Mouse (Mus musculus): Measurements from ENCODE around the gene Olfr866. TPM values are rescaled to one million over a fixed set of nuclear protein-coding genes. Genes with fewer than 3 reads are reported as not detected.

The Olfr866 gene
- not detected in 2 replicates for polyA plus RNA-seq (2014; fragmentation: Nextera tagmentation; extraction: Ambion mirVana)

- H3K27ac ChIP-seq (ENCODE audit: low read depth, low read length): no peak within 1 kb of the TSS
- no peak within 1 kb of the TSS for H3K4me3 ChIP-seq (ENCODE audit: low read depth, low read length)
- no peak within 1 kb of the TSS for H3K4me2 ChIP-seq (ENCODE audit: low read depth, low read length, severe bottlenecking)
- no peaks in the 10 kb centered on the region; the same call in 1 of the 2 replicates for H3K9me3 ChIP-seq (ENCODE audit: control insufficient read depth, low read length)
- WGBS: 79% methylated on average over 2 of the region's 2 CpGs
- no peaks in the 10 kb centered on the region for H3K4me1 ChIP-seq (replicated peaks; ENCODE audit: control insufficient read depth, insufficient read depth, low read length)
- no peaks in the 10 kb centered on the region for H3K27me3 ChIP-seq (ENCODE audit: control insufficient read depth, insufficient read depth, low read length)
- no peak for ATAC-seq (replicated peaks; ENCODE audit: low FRiP score)
- no peaks in the 10 kb centered on the region for H3K36me3 ChIP-seq (ENCODE audit: control insufficient read depth, insufficient read depth, low read length)
- no peak for DNase-seq (ENCODE audit: low spot score)
- H3K9ac ChIP-seq (ENCODE audit: low read length): no peak within 1 kb of the TSS
Measured at GRCm38 (mm10) chr9:20027935-20028334, at the start of gene Olfr866. Gene Olfr866, minus strand, starts transcription at chr9:20028035.

GRCm38 (mm10) chr9:20073523-20074177 is 45.8 kb upstream of the Olfr866 start:
- H3K36me3 ChIP-seq (ENCODE audit: control insufficient read depth, insufficient read depth, low read length): no peaks in the 10 kb centered on the region
- DNase-seq (ENCODE audit: low spot score) (no peak), ATAC-seq (replicated peaks; ENCODE audit: low FRiP score) (no peak)
- no peak overlapping the region for H3K4me3 ChIP-seq (ENCODE audit: low read depth, low read length)
- no peaks in the 10 kb centered on the region for H3K4me1 ChIP-seq (replicated peaks; ENCODE audit: control insufficient read depth, insufficient read depth, low read length)
- WGBS: 70% methylated on average over 7 of the region's 7 CpGs
- peaks cover 3% of the 10 kb centered on the region; the same call in 1 of the 2 replicates for H3K9me3 ChIP-seq (ENCODE audit: control insufficient read depth, low read length)
- no peak overlapping the region for H3K4me2 ChIP-seq (ENCODE audit: low read depth, low read length, severe bottlenecking)
- H3K27me3 ChIP-seq (ENCODE audit: control insufficient read depth, insufficient read depth, low read length): no peaks in the 10 kb centered on the region
- H3K9ac ChIP-seq (ENCODE audit: low read length): no peak overlapping the region
- no peak overlapping the region for H3K27ac ChIP-seq (ENCODE audit: low read depth, low read length)

GRCm38 (mm10) chr9:20071291-20071690 is 43.5 kb upstream of the Olfr866 start:
- Histone ChIP-seq H3K27ac (ENCODE audit: low read depth, low read length) (no peak overlapping the region), H3K4me2 (ENCODE audit: low read depth, low read length, severe bottlenecking) (no peak overlapping the region), H3K9me3 (ENCODE audit: control insufficient read depth, low read length) (peaks cover 3% of the 10 kb centered on the region; the same call in 1 of the 2 replicates), H3K27me3 (ENCODE audit: control insufficient read depth, insufficient read depth, low read length) (no peaks in the 10 kb centered on the region), H3K36me3 (ENCODE audit: control insufficient read depth, insufficient read depth, low read length) (no peaks in the 10 kb centered on the region), H3K4me1 (replicated peaks; ENCODE audit: control insufficient read depth, insufficient read depth, low read length) (no peaks in the 10 kb centered on the region), H3K9ac (ENCODE audit: low read length) (no peak overlapping the region), H3K4me3 (ENCODE audit: low read depth, low read length) (no peak overlapping the region)
- DNase-seq (ENCODE audit: low spot score) (no peak), ATAC-seq (replicated peaks; ENCODE audit: low FRiP score) (no peak)
- 90% methylated on average over 1 of the region's 1 CpGs for WGBS

- no peak overlapping the region for H3K9ac ChIP-seq (ENCODE audit: low read length)
- peaks cover 3% of the 10 kb centered on the region; the same call in 1 of the 2 replicates for H3K9me3 ChIP-seq (ENCODE audit: control insufficient read depth, low read length)
Measured at GRCm38 (mm10) chr9:20070236-20070635, 42.4 kb upstream of the Olfr866 start.

GRCm38 (mm10) chr9:20057462-20057861 is 29.6 kb upstream of the Olfr866 start, which contains the start of gene Olfr867:
Gene Olfr867, minus strand, starts transcription at chr9:20057562.
- Histone ChIP-seq H3K27me3 (ENCODE audit: control insufficient read depth, insufficient read depth, low read length) (no peaks in the 10 kb centered on the region), H3K4me2 (ENCODE audit: low read depth, low read length, severe bottlenecking) (no peak within 1 kb of the TSS), H3K9me3 (ENCODE audit: control insufficient read depth, low read length) (peaks cover 5% of the 10 kb centered on the region; the same call in 1 of the 2 replicates), H3K36me3 (ENCODE audit: control insufficient read depth, insufficient read depth, low read length) (no peaks in the 10 kb centered on the region), H3K4me1 (replicated peaks; ENCODE audit: control insufficient read depth, insufficient read depth, low read length) (no peaks in the 10 kb centered on the region), H3K27ac (ENCODE audit: low read depth, low read length) (no peak within 1 kb of the TSS), H3K9ac (ENCODE audit: low read length) (no peak within 1 kb of the TSS), H3K4me3 (ENCODE audit: low read depth, low read length) (no peak within 1 kb of the TSS)
- no peak for ATAC-seq (replicated peaks; ENCODE audit: low FRiP score)
- 88% methylated on average over 1 of the region's 1 CpGs for WGBS
- no peak for DNase-seq (ENCODE audit: low spot score)

More at GRCm38 (mm10) chr9:20070236-20070635, 42.4 kb upstream of the Olfr866 start:
- H3K4me2 ChIP-seq (ENCODE audit: low read depth, low read length, severe bottlenecking): no peak overlapping the region
- no peak overlapping the region for H3K27ac ChIP-seq (ENCODE audit: low read depth, low read length)
- ATAC-seq (replicated peaks; ENCODE audit: low FRiP score) (no peak), DNase-seq (ENCODE audit: low spot score) (no peak)
- WGBS: 76% methylated on average over 3 of the region's 3 CpGs
- no peaks in the 10 kb centered on the region for H3K4me1 ChIP-seq (replicated peaks; ENCODE audit: control insufficient read depth, insufficient read depth, low read length)
- H3K4me3 ChIP-seq (ENCODE audit: low read depth, low read length): no peak overlapping the region
- H3K27me3 ChIP-seq (ENCODE audit: control insufficient read depth, insufficient read depth, low read length): no peaks in the 10 kb centered on the region
- H3K36me3 ChIP-seq (ENCODE audit: control insufficient read depth, insufficient read depth, low read length): no peaks in the 10 kb centered on the region

- Histone ChIP-seq H3K36me3 (ENCODE audit: control insufficient read depth, insufficient read depth, low read length) (no peaks in the 10 kb centered on the region), H3K9me3 (ENCODE audit: control insufficient read depth, low read length) (peaks cover 5% of the 10 kb centered on the region), H3K27me3 (ENCODE audit: control insufficient read depth, insufficient read depth, low read length) (no peaks in the 10 kb centered on the region), H3K9ac (ENCODE audit: low read length) (no peak overlapping the region), H3K4me3 (ENCODE audit: low read depth, low read length) (no peak overlapping the region), H3K4me1 (replicated peaks; ENCODE audit: control insufficient read depth, insufficient read depth, low read length) (no peaks in the 10 kb centered on the region), H3K4me2 (ENCODE audit: low read depth, low read length, severe bottlenecking) (no peak overlapping the region), H3K27ac (ENCODE audit: low read depth, low read length) (no peak overlapping the region)
- WGBS: 77% methylated on average over 3 of the region's 3 CpGs
- DNase-seq (ENCODE audit: low spot score) (no peak), ATAC-seq (replicated peaks; ENCODE audit: low FRiP score) (no peak)
Measured at GRCm38 (mm10) chr9:20047964-20048363, 20.1 kb upstream of the Olfr866 start.

Small RNA genes lying within 50 kb of the gene (microRNA-seq; reads per million reads assigned to microRNA genes)
- gene Gm26231 (ENCODE audit: insufficient number of aligned reads) (not detected), gene Gm44395 (ENCODE audit: insufficient number of aligned reads) (not detected)

Other genes with a start within 250 kb of the Olfr866 start
- not detected in 2 replicates for gene Olfr58, start 247.8 kb downstream of the Olfr866 start, polyA plus RNA-seq (2014; fragmentation: Nextera tagmentation; extraction: Ambion mirVana)
- gene Olfr859, start 223.1 kb downstream of the Olfr866 start, polyA plus RNA-seq (2014; fragmentation: Nextera tagmentation; extraction: Ambion mirVana): not detected in 2 replicates
- not detected in 2 replicates for gene Olfr860, start 178.3 kb downstream of the Olfr866 start, polyA plus RNA-seq (2014; fragmentation: Nextera tagmentation; extraction: Ambion mirVana)
- not detected in 2 replicates for gene Olfr862, start 140.0 kb downstream of the Olfr866 start, polyA plus RNA-seq (2014; fragmentation: Nextera tagmentation; extraction: Ambion mirVana)
- 0.16 and 0.29 TPM in 2 replicates for gene Olfr77, start 111.2 kb downstream of the Olfr866 start, polyA plus RNA-seq (2014; fragmentation: Nextera tagmentation; extraction: Ambion mirVana)
- not detected in 2 replicates for gene Olfr867, start 29.5 kb upstream of the Olfr866 start, polyA plus RNA-seq (2014; fragmentation: Nextera tagmentation; extraction: Ambion mirVana)
- not detected in 2 replicates for gene Olfr868, start 70.6 kb upstream of the Olfr866 start, polyA plus RNA-seq (2014; fragmentation: Nextera tagmentation; extraction: Ambion mirVana)
- gene Olfr869, start 101.0 kb upstream of the Olfr866 start, polyA plus RNA-seq (2014; fragmentation: Nextera tagmentation; extraction: Ambion mirVana): not detected in 2 replicates
- not detected in 2 replicates for gene Olfr870, start 146.0 kb upstream of the Olfr866 start, polyA plus RNA-seq (2014; fragmentation: Nextera tagmentation; extraction: Ambion mirVana)
- gene Olfr871, start 184.2 kb upstream of the Olfr866 start, polyA plus RNA-seq (2014; fragmentation: Nextera tagmentation; extraction: Ambion mirVana): not detected in 2 replicates
- gene Olfr872, start 209.1 kb upstream of the Olfr866 start, polyA plus RNA-seq (2014; fragmentation: Nextera tagmentation; extraction: Ambion mirVana): not detected in 2 replicates